Mouse (Mus musculus) heart, postnatal 0 days (tissue): ENCODE data around the gene Cask.

ENCODE experiments used
- CTCF ChIP-seq: IDR thresholded peaks from 2 replicates; pipeline ENCODE4 v1.5.1; 2016; ENCODE audit warnings: antibody characterized with exemption, control low read depth, low read depth
- EP300 ChIP-seq: IDR thresholded peaks from 2 replicates; pipeline ENCODE4 v1.6.1; 2016; ENCODE audit warnings: antibody characterized with exemption, low read depth

DNA sequence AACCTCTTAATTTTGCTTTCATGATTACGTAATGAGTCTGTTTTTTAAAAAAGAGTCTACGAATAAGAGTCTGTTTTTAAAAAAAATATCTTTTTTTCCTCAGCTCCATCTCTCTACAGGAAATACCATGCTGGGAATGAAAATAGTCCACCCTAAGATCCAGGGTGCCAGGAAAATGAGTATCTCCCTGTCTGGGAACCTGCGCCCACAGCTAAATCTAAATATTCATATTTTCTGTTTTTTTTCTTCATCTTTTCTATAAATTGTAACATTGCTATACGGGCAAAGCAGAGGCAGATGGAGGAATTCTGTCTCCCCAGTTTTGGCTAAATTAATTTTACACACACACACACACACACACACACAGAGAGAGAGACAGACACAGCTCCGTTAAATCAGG, 337.3 kb downstream of the Cask start:
- TF ChIP-seq CTCF: no peak
- no peak for TF ChIP-seq EP300
